Mouse (Mus musculus) myocyte (in vitro differentiated cells): ENCODE measurements at regions not wholly inside any gene's neighbourhood (a gene's known extent, or its start where the extent isn't known, plus 50 kb on each side); places are given as distances from the start of the nearest gene placed in this dataset.
A peak's percentile ranks its signal among the peaks of the same experiment; 100 is the strongest.

ENCODE experiments used
- H3K27me3 ChIP-seq: one replicate; pipeline ENCODE4 v1.6.1; 2011; ENCODE audit not compliant: control insufficient read depth, insufficient read depth, insufficient read length
- H3K36me3 ChIP-seq: one replicate; pipeline ENCODE4 v1.6.1; 2011; ENCODE audit not compliant: control insufficient read depth, insufficient read depth
- H3K4me2 ChIP-seq: one replicate; pipeline ENCODE4 v1.6.1; 2011; ENCODE audit warnings: low read depth, control low read depth
- H3K4me3 ChIP-seq: one replicate; pipeline ENCODE4 v1.5.1; 2011; ENCODE audit warnings: mild to moderate bottlenecking, control low read depth, moderate library complexity
- H3K79me2 ChIP-seq: one replicate; pipeline ENCODE4 v1.6.1; 2011; ENCODE audit not compliant: control insufficient read depth, insufficient read depth
- H3ac ChIP-seq: one replicate; pipeline ENCODE4 v1.6.1; 2011; ENCODE audit not compliant: control insufficient read depth, insufficient read length
- CEBPB ChIP-seq: IDR thresholded peaks from 2 replicates; pipeline ENCODE4 v1.6.1; 2011; ENCODE audit warnings: mild to moderate bottlenecking, moderate library complexity; ENCODE audit not compliant: poor library complexity, insufficient read depth, severe bottlenecking
- E2F4 ChIP-seq: IDR thresholded peaks from one replicate; pipeline ENCODE4 v1.6.1; 2011; ENCODE audit warnings: mild to moderate bottlenecking, control low read depth, moderate library complexity; ENCODE audit not compliant: insufficient read depth
- MAX ChIP-seq: IDR thresholded peaks from one replicate; pipeline ENCODE4 v1.6.1; 2011; ENCODE audit warnings: low read depth, mild to moderate bottlenecking, control low read depth
- MYOD1 ChIP-seq, 3 experiments: IDR thresholded peaks; one replicate each; pipeline ENCODE4 v1.6.1; 2011; ENCODE audit warnings: control low read depth in 2 of 3, low read depth in 2 of 3, mild to moderate bottlenecking in 2 of 3, moderate library complexity in 1 of 3; ENCODE audit not compliant: insufficient read length in 2 of 3, control insufficient read depth in 1 of 3
- MYOG ChIP-seq, 3 experiments: IDR thresholded peaks; one replicate each; pipeline ENCODE4 v1.6.1; 2011; ENCODE audit warnings: control low read depth in 2 of 3, low read depth in 2 of 3, mild to moderate bottlenecking in 2 of 3; ENCODE audit not compliant: insufficient read length in 2 of 3, control insufficient read depth in 1 of 3, insufficient read depth in 1 of 3
- POLR2A ChIP-seq: IDR thresholded peaks from one replicate; pipeline ENCODE4 v1.6.1; 2011; ENCODE audit warnings: low read depth, mild to moderate bottlenecking, control low read depth, moderate library complexity; ENCODE audit not compliant: insufficient read length
- POLR2AphosphoS2 ChIP-seq: IDR thresholded peaks from one replicate; pipeline ENCODE4 v1.6.1; 2011; ENCODE audit warnings: low read depth, control low read depth; ENCODE audit not compliant: insufficient read length
- REST ChIP-seq: IDR thresholded peaks from one replicate; pipeline ENCODE4 v1.6.1; 2011; ENCODE audit warnings: mild to moderate bottlenecking, control low read depth, moderate library complexity; ENCODE audit not compliant: insufficient read depth, insufficient read length
- SRF ChIP-seq: IDR thresholded peaks from one replicate; pipeline ENCODE4 v1.6.1; 2011; ENCODE audit warnings: low read depth; ENCODE audit not compliant: control insufficient read depth, insufficient read length
- TCF12 ChIP-seq: IDR thresholded peaks from one replicate; pipeline ENCODE4 v1.6.1; 2011; ENCODE audit warnings: mild to moderate bottlenecking, control low read depth; ENCODE audit not compliant: poor library complexity, insufficient read depth, severe bottlenecking
- TCF3 ChIP-seq: IDR thresholded peaks from one replicate; pipeline ENCODE4 v1.6.1; 2011; ENCODE audit warnings: low read depth, control low read depth; ENCODE audit not compliant: insufficient read length
- USF1 ChIP-seq: IDR thresholded peaks from one replicate; pipeline ENCODE4 v1.6.1; 2011; ENCODE audit warnings: low read depth, mild to moderate bottlenecking, control low read depth, moderate library complexity

GRCm38 (mm10) chr1:89332676-89333075 lies 121.9 kb upstream of the Agap1 start:
- TF ChIP-seq CEBPB (no peak), MYOG (IDR thresholded peaks at IDR 0.05; ENCODE audit: control insufficient read depth in 1 of 3, insufficient read depth in 1 of 3, insufficient read length in 2 of 3, low read depth in 2 of 3) (peak in 1 of 3 experiments; percentile 29)
- no peak overlapping the region for H3ac ChIP-seq
- H3K79me2 ChIP-seq, result no peaks in the 10 kb centered on the region
- no peak overlapping the region for H3K4me2 ChIP-seq
- no peaks in the 10 kb centered on the region for H3K36me3 ChIP-seq
- peaks cover 13% of the 10 kb centered on the region for H3K27me3 ChIP-seq
- no peak overlapping the region for H3K4me3 ChIP-seq

GRCm38 (mm10) chr1:89337861-89338260 lies 116.7 kb upstream of the Agap1 start:
- no peak overlapping the region for H3ac ChIP-seq
- H3K36me3 ChIP-seq, result no peaks in the 10 kb centered on the region
- no peak for TF ChIP-seq MYOG (IDR thresholded peaks at IDR 0.05; ENCODE audit: control insufficient read depth in 1 of 3, insufficient read depth in 1 of 3, insufficient read length in 2 of 3, low read depth in 2 of 3)
- TF ChIP-seq USF1, result no peak
- TF ChIP-seq MYOD1 (IDR thresholded peaks at IDR 0.05; ENCODE audit: control insufficient read depth in 1 of 3, insufficient read length in 2 of 3, low read depth in 2 of 3), result no peak
- TF ChIP-seq TCF12, result no peak
- TF ChIP-seq MAX, result no peak
- no peak for TF ChIP-seq TCF3
- no peak for TF ChIP-seq POLR2AphosphoS2
- no peak for TF ChIP-seq REST
- TF ChIP-seq SRF, result no peak
- no peak for TF ChIP-seq CEBPB
- TF ChIP-seq E2F4, result no peak
- no peak for TF ChIP-seq POLR2A
- no peak overlapping the region for H3K4me2 ChIP-seq
- H3K4me3 ChIP-seq, result no peak overlapping the region
- H3K79me2 ChIP-seq, result no peaks in the 10 kb centered on the region
- H3K27me3 ChIP-seq, result peaks cover 22% of the 10 kb centered on the region

GRCm38 (mm10) chr1:89342794-89343193 lies 111.8 kb upstream of the Agap1 start:
- no peak overlapping the region for H3ac ChIP-seq
- H3K27me3 ChIP-seq, result peaks cover 15% of the 10 kb centered on the region
- no peaks in the 10 kb centered on the region for H3K79me2 ChIP-seq
- H3K4me2 ChIP-seq, result no peak overlapping the region
- H3K4me3 ChIP-seq, result no peak overlapping the region
- no peaks in the 10 kb centered on the region for H3K36me3 ChIP-seq
- no peak for TF ChIP-seq MYOD1 (IDR thresholded peaks at IDR 0.05; ENCODE audit: control insufficient read depth in 1 of 3, insufficient read length in 2 of 3, low read depth in 2 of 3)
- no peak for TF ChIP-seq CEBPB
- TF ChIP-seq TCF12, result no peak
- TF ChIP-seq POLR2AphosphoS2, result no peak
- no peak for TF ChIP-seq REST
- no peak for TF ChIP-seq USF1
- no peak for TF ChIP-seq MYOG (IDR thresholded peaks at IDR 0.05; ENCODE audit: control insufficient read depth in 1 of 3, insufficient read depth in 1 of 3, insufficient read length in 2 of 3, low read depth in 2 of 3)

- H3K79me2 ChIP-seq, result no peaks in the 10 kb centered on the region
- TF ChIP-seq CEBPB, result no peak
- TF ChIP-seq POLR2AphosphoS2, result no peak
- TF ChIP-seq TCF12, result no peak
- TF ChIP-seq SRF, result no peak
- no peak for TF ChIP-seq POLR2A
- TF ChIP-seq USF1, result no peak
- H3K27me3 ChIP-seq, result peaks cover 23% of the 10 kb centered on the region
- no peak overlapping the region for H3K4me2 ChIP-seq
- H3ac ChIP-seq, result no peak overlapping the region
- no peaks in the 10 kb centered on the region for H3K36me3 ChIP-seq
- H3K4me3 ChIP-seq, result no peak overlapping the region
Measured at GRCm38 (mm10) chr1:89344546-89344945, 110.1 kb upstream of the Agap1 start.

- Histone ChIP-seq H3ac (no peak overlapping the region), H3K27me3 (peaks cover 22% of the 10 kb centered on the region), H3K36me3 (no peaks in the 10 kb centered on the region), H3K79me2 (no peaks in the 10 kb centered on the region), H3K4me2 (no peak overlapping the region), H3K4me3 (no peak overlapping the region)
- TF ChIP-seq CEBPB (no peak), REST (no peak), TCF3 (no peak)
Measured at GRCm38 (mm10) chr1:89347341-89347740, 107.3 kb upstream of the Agap1 start.

- Histone ChIP-seq H3ac (no peak overlapping the region), H3K36me3 (no peaks in the 10 kb centered on the region), H3K79me2 (no peaks in the 10 kb centered on the region), H3K4me3 (no peak overlapping the region), H3K27me3 (peaks cover 23% of the 10 kb centered on the region), H3K4me2 (no peak overlapping the region)
- TF ChIP-seq POLR2A (no peak), REST (no peak), E2F4 (no peak), MYOG (IDR thresholded peaks at IDR 0.05; ENCODE audit: control insufficient read depth in 1 of 3, insufficient read depth in 1 of 3, insufficient read length in 2 of 3, low read depth in 2 of 3) (no peak), MAX (no peak), MYOD1 (IDR thresholded peaks at IDR 0.05; ENCODE audit: control insufficient read depth in 1 of 3, insufficient read length in 2 of 3, low read depth in 2 of 3) (no peak), TCF12 (no peak), SRF (no peak), POLR2AphosphoS2 (no peak), TCF3 (no peak), USF1 (no peak), CEBPB (no peak)
Measured at GRCm38 (mm10) chr1:89352936-89353335, 101.7 kb upstream of the Agap1 start.
